Mouse (Mus musculus): ENCODE data around the gene Trpd52l3. TPM values are rescaled to one million over a fixed set of nuclear protein-coding genes. Genes with fewer than 3 reads are reported as not detected.

The Trpd52l3 gene
- polyA plus RNA-seq, 1 experiment from 2014 or later: not detected

DNA sequence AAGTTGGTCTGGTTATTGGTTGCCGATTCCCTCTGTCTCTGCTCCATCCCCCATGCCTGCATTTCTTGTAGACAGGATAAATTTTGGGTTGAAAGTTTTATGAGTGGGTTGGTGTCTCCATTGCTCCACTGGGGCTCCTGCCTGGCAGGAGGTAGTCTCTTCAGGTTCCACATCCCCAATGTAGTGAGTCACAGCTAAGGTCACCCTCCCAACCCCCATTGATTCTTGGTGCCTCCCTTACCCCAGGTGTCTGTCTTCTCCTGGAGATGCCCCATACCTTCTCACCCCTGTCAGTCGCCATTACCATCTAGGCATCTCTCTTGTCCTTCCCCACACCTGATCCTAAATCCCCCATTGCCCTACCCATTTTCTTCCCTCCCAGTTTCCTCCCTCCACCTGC lies 50.6 kb downstream of the Trpd52l3 start:
- H3K27ac ChIP-seq (replicated peaks; ENCODE audit: low read depth, low read length): no peak overlapping the region
- H3K4me1 ChIP-seq (ENCODE audit: control insufficient read depth, insufficient read depth, low read length): no peaks in the 10 kb centered on the region
- no peak overlapping the region for H3K4me2 ChIP-seq (ENCODE audit: low read depth, low read length)
- no peaks in the 10 kb centered on the region for H3K27me3 ChIP-seq (ENCODE audit: control insufficient read depth, insufficient read depth, low read length)
- no peaks in the 10 kb centered on the region for H3K9me3 ChIP-seq (replicated peaks; ENCODE audit: control insufficient read depth, low read length)
- H3K4me3 ChIP-seq (ENCODE audit: low read depth, low read length): no peak overlapping the region
- H3K36me3 ChIP-seq (replicated peaks; ENCODE audit: control insufficient read depth, insufficient read depth, low read depth, low read length): no peaks in the 10 kb centered on the region; the same call in 1 of the 2 replicates
- no peak overlapping the region for H3K9ac ChIP-seq (replicated peaks; ENCODE audit: low read length)
- DNase-seq (ENCODE audit: low spot score): no peak
- no peak for ATAC-seq (replicated peaks; ENCODE audit: insufficient number of reproducible peaks, low FRiP score, low TSS enrichment, low read depth)
- 93% methylated on average over 2 of the region's 2 CpGs for WGBS

Other genes with a start within 250 kb of the Trpd52l3 start
- gene 9930021J03Rik, start 197.8 kb upstream of the Trpd52l3 start, polyA plus RNA-seq (2014; fragmentation: Nextera tagmentation; extraction: Ambion mirVana): 8.5 and 9.4 TPM in 2 replicates
- 33.4 and 37.3 TPM in 2 replicates for gene Ranbp6, start 190.8 kb upstream of the Trpd52l3 start, polyA plus RNA-seq (2014; fragmentation: Nextera tagmentation; extraction: Ambion mirVana)
- gene Il33, start 78.7 kb upstream of the Trpd52l3 start, polyA plus RNA-seq (2014; fragmentation: Nextera tagmentation; extraction: Ambion mirVana): 0.45 and 0.63 TPM in 2 replicates
- gene Uhrf2, start 26.7 kb downstream of the Trpd52l3 start, polyA plus RNA-seq (2014; fragmentation: Nextera tagmentation; extraction: Ambion mirVana): 91.4 and 100 TPM in 2 replicates
- 6.3 and 9.4 TPM in 2 replicates for gene Gldc, start 171.6 kb downstream of the Trpd52l3 start, polyA plus RNA-seq (2014; fragmentation: Nextera tagmentation; extraction: Ambion mirVana)
- gene Mbl2, start 229.2 kb downstream of the Trpd52l3 start, polyA plus RNA-seq (2014; fragmentation: Nextera tagmentation; extraction: Ambion mirVana): not detected in 2 replicates

Measured in embryonic facial prominence, embryonic 11.5 days (tissue).